11 mouse cellular contexts compared by ENCODE assay signal in the genomic region with DNA sequence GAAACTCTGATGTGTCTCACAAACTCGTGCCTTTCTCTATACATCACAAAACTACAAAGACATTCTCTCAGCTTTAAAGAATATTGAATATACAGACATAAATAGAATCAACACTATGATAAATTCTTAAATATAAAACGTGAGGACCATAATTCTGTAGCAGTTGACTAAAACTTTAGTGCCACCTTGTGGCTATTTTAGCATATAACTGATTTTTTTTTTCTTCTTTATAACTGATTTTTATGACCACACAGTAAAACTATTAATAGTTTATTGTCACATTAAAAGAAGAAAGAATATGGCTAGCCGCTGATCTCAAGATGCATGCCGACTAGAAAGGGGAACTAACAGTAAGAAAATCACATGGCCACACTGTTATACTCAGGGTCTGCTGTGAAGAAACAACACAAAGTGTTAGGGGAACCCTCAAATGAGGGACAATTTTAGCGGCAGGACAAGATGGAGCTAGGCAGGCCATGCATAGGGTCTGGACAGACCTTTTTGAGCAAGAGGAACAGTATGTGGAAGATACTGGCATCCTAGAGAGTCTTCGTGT. TPM values are rescaled to one million over a fixed set of nuclear protein-coding genes. Genes with fewer than 3 reads are reported as not detected.
DNase-seq lines count a peak whose midpoint lies in the region; ATAC-seq and TF ChIP-seq lines count a peak whose summit lies in the region.
"Had no signal": no experiment of that assay in that cellular context is flagged by ENCODE, and none has a peak within 500 bp of the region (broad histone marks: within the 10 kb centered on the region; RNA-seq: fewer than 3 reads in every experiment).

No protein-coding gene starts in this region.

- DNase-seq in embryo, embryonic 11 days = peak; percentile 54
- no peak for DNase-seq in embryo, embryonic 10 days (ENCODE audit: low spot score)
- DNase-seq in limb, embryonic 14.5 days (ENCODE audit: low spot score) = peak; percentile 78
- DNase-seq in limb, embryonic 10.5 days (ENCODE audit: low spot score) = no peak
- DNase-seq in large intestine, adult 2 months (ENCODE audit: low read depth, low spot score) = peak; percentile 16
- DNase-seq in right cerebral cortex, postnatal 14 days = no peak
- DNase-seq in yolk sac, embryonic 10.5 days (ENCODE audit: low spot score) = no peak
- DNase-seq: liver, embryonic 13.5 days had no signal

- TF ChIP-seq CTCF in E14TG2a.4 (conservative IDR thresholded peaks at IDR 0.05; ENCODE audit: low read length) = peak; percentile 23

- H3K4me1 ChIP-seq in limb, embryonic 14.5 days (ENCODE audit: control insufficient read depth, insufficient read depth, low read length) = no peaks in the 10 kb centered on the region
- H3K4me1 ChIP-seq in limb, embryonic 10.5 days = no peaks in the 10 kb centered on the region
- peaks cover 20% of the 10 kb centered on the region for H3K4me1 ChIP-seq in E14TG2a.4 (replicated peaks; ENCODE audit: low read depth, low read length)
- H3K4me1 ChIP-seq: heart, embryonic 12.5 days; kidney, embryonic 15.5 days had no signal

- no peaks in the 10 kb centered on the region for H3K36me3 ChIP-seq in limb, embryonic 14.5 days (ENCODE audit: control insufficient read depth, insufficient read depth, low read length)
- H3K36me3 ChIP-seq in limb, embryonic 10.5 days = no peaks in the 10 kb centered on the region
- H3K36me3 ChIP-seq in E14TG2a.4 (ENCODE audit: insufficient read depth, low read length) = no peaks in the 10 kb centered on the region
- H3K36me3 ChIP-seq: heart, embryonic 12.5 days; kidney, embryonic 15.5 days; liver, embryonic 13.5 days had no signal

- 28% methylated on average over 6 of the region's 6 CpGs for WGBS in limb, embryonic 14.5 days
- 48% methylated on average over 6 of the region's 6 CpGs for whole genome bisulfite sequencing in limb, embryonic 10.5 days
- 13% methylated on average over 6 of the region's 6 CpGs for WGBS in large intestine, adult 2 months

- ATAC-seq in limb, embryonic 14.5 days (ENCODE audit: low FRiP score, low read depth) = no peak

- H3K4me2 ChIP-seq in limb, embryonic 14.5 days (replicated peaks; ENCODE audit: low read depth, low read length, severe bottlenecking) = no peak overlapping the region
- H3K4me2 ChIP-seq: heart, embryonic 12.5 days; kidney, embryonic 15.5 days; liver, embryonic 13.5 days had no signal

- no peaks in the 10 kb centered on the region for H3K9me3 ChIP-seq in limb, embryonic 14.5 days (ENCODE audit: control insufficient read depth, low read length)
- H3K9me3 ChIP-seq in limb, embryonic 10.5 days (replicated peaks) = no peaks in the 10 kb centered on the region
- no peaks in the 10 kb centered on the region for H3K9me3 ChIP-seq in E14TG2a.4 (ENCODE audit: low read length)
- H3K9me3 ChIP-seq: heart, embryonic 12.5 days; kidney, embryonic 15.5 days; liver, embryonic 13.5 days had no signal

- H3K27ac ChIP-seq in limb, embryonic 14.5 days (replicated peaks; ENCODE audit: low read depth, low read length) = no peak overlapping the region
- no peak overlapping the region for H3K27ac ChIP-seq in limb, embryonic 10.5 days
- H3K27ac ChIP-seq: kidney, embryonic 15.5 days; liver, embryonic 13.5 days had no signal

- H3K4me3 ChIP-seq in limb, embryonic 14.5 days (replicated peaks; ENCODE audit: low read length) = no peak overlapping the region
- no peak overlapping the region for H3K4me3 ChIP-seq in limb, embryonic 10.5 days
- H3K4me3 ChIP-seq in E14TG2a.4 (replicated peaks; ENCODE audit: low read length) = no peak overlapping the region
- H3K4me3 ChIP-seq: heart, embryonic 12.5 days; kidney, embryonic 15.5 days; liver, embryonic 13.5 days had no signal

- no peak overlapping the region for H3K9ac ChIP-seq in limb, embryonic 14.5 days (ENCODE audit: low read depth, low read length, severe bottlenecking)
- H3K9ac ChIP-seq: heart, embryonic 12.5 days; kidney, embryonic 15.5 days; liver, embryonic 13.5 days had no signal

- TF ChIP-seq POLR2A in limb, embryonic 14.5 days (IDR thresholded peaks at IDR 0.05; ENCODE audit: borderline replicate concordance, extremely low read depth, insufficient read depth, insufficient read length) = no peak

- H3K27me3 ChIP-seq in limb, embryonic 14.5 days (ENCODE audit: control insufficient read depth, insufficient read depth, low read length) = peaks cover 4% of the 10 kb centered on the region; the same call in 1 of the 2 replicates
- no peaks in the 10 kb centered on the region for H3K27me3 ChIP-seq in limb, embryonic 10.5 days (ENCODE audit: low read depth, poor library complexity, severe bottlenecking)
- H3K27me3 ChIP-seq in E14TG2a.4 (ENCODE audit: insufficient read depth, low read length) = no peaks in the 10 kb centered on the region
- H3K27me3 ChIP-seq: liver, embryonic 13.5 days had no signal

RNA-seq across cellular contexts. Expression of gene Hormad2, which starts 18.9 kb away (rescaled TPM):
- 0.25 and 0.45 TPM in 2 replicates for polyA plus RNA-seq in limb, embryonic 14.5 days (2012; rRNA removed)
- polyA plus RNA-seq in limb, embryonic 14.5 days (2014; fragmentation: Nextera tagmentation; extraction: Ambion mirVana) = 0.23 TPM in 1 of 2 replicates, not detected in the other
- 0.78 and 0.99 TPM in 2 replicates for polyA plus RNA-seq in limb, embryonic 10.5 days (2016; fragmentation: Nextera tagmentation; extraction: Ambion mirVana)
- 0.09 and 0.14 TPM in 2 replicates for polyA plus RNA-seq in large intestine, adult 2 months (2012; rRNA removed)

Comparison
In these comparisons a context has a peak if more than half of its experiments do, and no peak if none do; other contexts are left out.
1. DNase-seq: peak in embryo, embryonic 11 days (single experiment), limb, embryonic 14.5 days (single experiment) and large intestine, adult 2 months (single experiment); none in embryo, embryonic 10 days (single experiment), limb, embryonic 10.5 days (single experiment), right cerebral cortex, postnatal 14 days (single experiment) and yolk sac, embryonic 10.5 days (single experiment).